Mouse (Mus musculus) intestine, embryonic 14.5 days (tissue): ENCODE data around the gene Lrrc74b. TPM values are rescaled to one million over a fixed set of nuclear protein-coding genes. Genes with fewer than 3 reads are reported as not detected.
"Not testable (repeated sequence)": the region's sequence is repeated elsewhere in the genome, so short reads cannot be mapped to it uniquely, and the experiment has no call there.

ENCODE experiments used
- ATAC-seq: fragments of 200-750 bp; cut with Nextera tagmentation; replicated peaks from 2 replicates; pipeline ENCODE4 v1.8.0; 2017; ENCODE audit warnings: low read depth, moderate number of reproducible peaks, moderate TSS enrichment, moderate library complexity; ENCODE audit not compliant: low FRiP score, low TSS enrichment
- DNase-seq: peaks from one replicate; pipeline ENCODE4 v3.0.0-alpha.2; 2018; ENCODE audit warnings: low spot score
- H3K27ac ChIP-seq: fragments of 300-500 bp; sonication (generic); 2 replicates; pipeline ENCODE4 v1.5.1; 2014; ENCODE audit warnings: low read depth, mild to moderate bottlenecking, control low read depth
- H3K27me3 ChIP-seq: fragments of 300-500 bp; sonication (generic); replicated peaks from 2 replicates; pipeline ENCODE4 v1.6.1; 2014; ENCODE audit warnings: low read length, control low read depth; ENCODE audit not compliant: control insufficient read depth, insufficient read depth
- H3K36me3 ChIP-seq: fragments of 300-500 bp; sonication (generic); 2 replicates; pipeline ENCODE4 v1.6.1; 2014; ENCODE audit warnings: low read length, control low read depth; ENCODE audit not compliant: control insufficient read depth, insufficient read depth
- H3K4me1 ChIP-seq: fragments of 300-500 bp; sonication (generic); replicated peaks from 2 replicates; pipeline ENCODE4 v1.6.1; 2014; ENCODE audit warnings: low read length, control low read depth, mixed read lengths; ENCODE audit not compliant: control insufficient read depth, insufficient read depth
- H3K4me2 ChIP-seq: fragments of 300-500 bp; sonication (generic); 2 replicates; pipeline ENCODE4 v1.6.1; 2014; ENCODE audit warnings: low read length
- H3K4me3 ChIP-seq: fragments of 300-500 bp; sonication (generic); 2 replicates; pipeline ENCODE4 v1.5.1; 2014; ENCODE audit warnings: low read depth, low read length, control low read depth, mixed read lengths
- H3K9ac ChIP-seq: fragments of 300-500 bp; sonication (generic); 2 replicates; pipeline ENCODE4 v1.6.1; 2014; ENCODE audit warnings: mild to moderate bottlenecking, low read length
- H3K9me3 ChIP-seq: fragments of 300-500 bp; sonication (generic); 2 replicates; pipeline ENCODE4 v1.6.1; 2016; ENCODE audit warnings: low read length, control low read depth; ENCODE audit not compliant: control insufficient read depth
- WGBS: fragments of 180-500 bp; shearing (Covaris S2); extraction: QIAGEN DNeasy Blood & Tissue Kit; methylation state at CpG from one replicate; pipeline ENCODE4 v1.1.7; 2014; 5-methylcytosine and 5-hydroxymethylcytosine counted together
- polyA plus RNA-seq: library from polyadenylated mRNA; unstranded; fragments of >200 nt; fragmentation: Nextera tagmentation; extraction: Ambion mirVana; gene quantifications from 2 replicates; pipeline ENCODE4 v1.2.1, GENCODE M21; 2014

Gene Lrrc74b
- polyA plus RNA-seq, 1 experiment from 2014 or later: 0.53 TPM

DNA sequence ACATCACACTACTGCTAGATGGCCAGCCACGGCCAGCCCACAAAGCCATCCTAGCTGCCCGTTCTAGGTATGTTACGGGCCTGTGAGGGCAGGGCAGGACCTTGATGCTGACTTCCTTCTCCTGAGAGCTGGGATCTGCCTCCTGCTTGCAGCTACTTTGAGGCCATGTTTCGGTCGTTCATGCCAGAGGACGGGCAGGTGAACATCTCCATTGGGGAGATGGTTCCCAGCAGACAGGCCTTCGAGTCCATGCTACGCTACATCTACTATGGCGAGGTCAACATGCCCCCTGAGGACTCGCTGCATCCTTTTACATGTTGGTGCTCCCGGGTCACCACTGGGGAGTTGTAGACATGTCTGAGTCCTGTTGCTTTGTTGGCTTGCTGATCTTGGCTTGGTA is 36.9 kb downstream of the Lrrc74b start:
- H3K4me2 ChIP-seq: no peak overlapping the region
- DNase-seq (no peak), ATAC-seq (no peak)
- no peaks in the 10 kb centered on the region for H3K27me3 ChIP-seq
- H3K36me3 ChIP-seq: peaks cover 98% of the 10 kb centered on the region
- no peaks in the 10 kb centered on the region for H3K4me1 ChIP-seq
- H3K9me3 ChIP-seq: no peaks in the 10 kb centered on the region
- H3K9ac ChIP-seq: no peak overlapping the region
- H3K4me3 ChIP-seq: no peak overlapping the region
- WGBS: 92% methylated on average over 11 of the region's 11 CpGs
- no peak overlapping the region for H3K27ac ChIP-seq

- H3K4me3 ChIP-seq: no peak overlapping the region
- WGBS: 77% methylated on average over 2 of the region's 2 CpGs
- H3K27me3 ChIP-seq: no peaks in the 10 kb centered on the region
- H3K27ac ChIP-seq: no peak overlapping the region
- H3K9ac ChIP-seq: no peak overlapping the region
- H3K4me1 ChIP-seq: no peaks in the 10 kb centered on the region
- H3K4me2 ChIP-seq: no peak overlapping the region
- no peak for ATAC-seq
- H3K9me3 ChIP-seq: no peaks in the 10 kb centered on the region
- peaks cover 84% of the 10 kb centered on the region for H3K36me3 ChIP-seq
- DNase-seq: no peak
These were observed 42.1 kb downstream of the Lrrc74b start for GRCm38 (mm10) chr16:17518910-17519309.

DNA sequence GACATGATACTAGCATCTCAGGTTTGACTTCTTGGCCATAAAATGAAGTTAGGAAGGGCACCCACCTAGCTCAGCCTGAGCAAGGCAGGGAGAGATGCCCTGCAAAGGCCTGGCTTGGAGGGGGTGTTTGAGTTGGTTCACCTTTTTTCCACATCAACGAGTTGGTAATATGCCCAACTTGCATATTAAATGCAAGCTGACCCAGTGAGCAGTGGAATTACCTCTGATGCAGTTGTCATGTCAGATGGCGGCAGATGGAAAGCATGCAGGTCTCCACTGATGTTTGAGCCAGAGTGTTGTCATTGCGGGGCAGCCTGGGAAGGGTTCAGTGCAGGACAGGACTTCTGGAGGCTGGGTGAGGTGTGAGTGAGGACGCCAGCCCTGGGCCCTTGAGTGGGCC is 49.6 kb downstream of the Lrrc74b start:
- WGBS: 92% methylated on average over 4 of the region's 4 CpGs
- no peak for DNase-seq
- H3K27me3 ChIP-seq: no peaks in the 10 kb centered on the region
- no peaks in the 10 kb centered on the region for H3K9me3 ChIP-seq
- ATAC-seq: no peak
- H3K9ac ChIP-seq: no peak overlapping the region
- peaks cover 12% of the 10 kb centered on the region for H3K4me1 ChIP-seq
- no peak overlapping the region for H3K4me3 ChIP-seq
- peaks cover 42% of the 10 kb centered on the region for H3K36me3 ChIP-seq
- H3K4me2 ChIP-seq: no peak overlapping the region
- no peak overlapping the region for H3K27ac ChIP-seq

DNA sequence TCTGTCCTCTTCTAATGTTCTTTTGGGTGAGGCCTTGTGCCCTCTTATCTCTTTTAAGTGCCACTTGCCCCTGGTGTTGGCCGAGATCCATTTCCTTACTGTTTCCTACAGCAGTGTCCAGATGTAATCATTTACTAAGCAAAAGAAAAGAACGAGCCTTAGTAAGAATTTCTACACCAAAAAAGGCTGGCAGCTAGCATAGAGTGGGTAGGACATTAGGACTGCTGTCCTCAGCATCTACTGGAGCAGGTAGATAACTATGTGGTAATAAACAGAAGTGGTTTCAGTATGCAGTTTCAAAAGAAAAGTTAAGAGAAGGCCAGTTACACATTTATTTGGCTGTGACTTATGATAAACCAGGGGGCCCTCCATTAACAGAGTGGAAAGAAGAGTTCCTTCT is 50.4 kb downstream of the Lrrc74b start:
- no peak overlapping the region for H3K4me3 ChIP-seq
- H3K4me1 ChIP-seq: peaks cover 12% of the 10 kb centered on the region
- H3K9ac ChIP-seq: no peak overlapping the region
- H3K9me3 ChIP-seq: no peaks in the 10 kb centered on the region
- ATAC-seq (no peak), DNase-seq (no peak)
- H3K27ac ChIP-seq: no peak overlapping the region
- H3K27me3 ChIP-seq: no peaks in the 10 kb centered on the region
- H3K4me2 ChIP-seq: no peak overlapping the region
- peaks cover 35% of the 10 kb centered on the region for H3K36me3 ChIP-seq
- 79% methylated on average over 2 of the region's 2 CpGs for WGBS

DNA sequence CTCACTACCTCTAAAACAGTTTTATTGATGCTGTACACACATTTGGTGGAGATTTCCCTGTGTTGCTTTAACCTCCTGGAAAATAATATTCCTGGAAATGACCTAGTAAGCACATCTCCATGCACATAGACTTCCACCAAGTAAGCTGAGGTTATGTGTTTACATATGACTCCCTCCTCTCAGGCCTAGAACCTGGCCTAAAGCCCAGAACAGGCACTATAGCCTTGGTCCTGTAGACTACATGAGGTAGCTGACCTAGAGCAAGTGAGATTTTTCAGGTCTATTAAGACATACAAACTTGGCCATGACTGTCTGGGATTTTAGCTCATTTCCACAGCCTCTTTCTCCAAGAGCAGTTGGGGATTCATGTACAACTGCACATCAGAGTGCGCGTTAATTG is 50.9 kb downstream of the Lrrc74b start:
- ATAC-seq: no peak
- no peak overlapping the region for H3K27ac ChIP-seq

DNA sequence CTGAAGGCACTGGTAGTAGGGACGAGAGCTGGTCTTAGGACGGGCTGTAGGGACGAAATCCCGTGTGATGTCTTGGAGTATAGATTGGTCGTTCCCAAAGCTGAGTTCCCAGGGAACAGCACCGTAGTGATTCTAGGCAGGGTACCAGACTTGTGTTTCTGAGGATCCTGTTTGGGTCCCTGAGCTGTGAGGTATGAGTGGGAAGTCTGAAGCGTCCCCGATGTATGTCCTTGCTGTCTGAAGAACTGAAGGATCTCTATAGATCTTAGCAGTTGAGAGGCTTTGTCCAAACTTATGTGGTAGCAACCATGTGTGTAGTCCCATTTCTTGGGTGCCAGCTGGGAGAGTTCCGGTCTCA is 51.8 kb downstream of the Lrrc74b start:
- Histone ChIP-seq H3K27ac (peak overlapping the region; percentile 91), H3K9ac (peak overlapping the region; percentile 68), H3K4me2 (peak overlapping the region; percentile 88), H3K4me1 (peaks cover 12% of the 10 kb centered on the region), H3K27me3 (no peaks in the 10 kb centered on the region), H3K9me3 (no peaks in the 10 kb centered on the region), H3K36me3 (peaks cover 31% of the 10 kb centered on the region), H3K4me3 (peak overlapping the region; percentile 69)
- 8% methylated on average over 9 of the region's 9 CpGs for WGBS
- DNase-seq (no peak), ATAC-seq (no peak; the same call in 1 of the 2 replicates)

More for the DNA sequence above, 50.9 kb downstream of the Lrrc74b start:
- Histone ChIP-seq H3K9ac (no peak overlapping the region), H3K4me3 (no peak overlapping the region), H3K27me3 (no peaks in the 10 kb centered on the region), H3K36me3 (peaks cover 31% of the 10 kb centered on the region), H3K4me1 (peaks cover 12% of the 10 kb centered on the region), H3K9me3 (no peaks in the 10 kb centered on the region), H3K4me2 (peak overlapping the region; percentile 88)
- 96% methylated on average over 2 of the region's 2 CpGs for WGBS
- DNase-seq: no peak

GRCm38 (mm10) chr16:17508546-17509239 is 52.4 kb downstream of the Lrrc74b start, which contains the start of gene Lztr1:
TSS of gene Lztr1 (plus strand) at chr16:17508688.
- ATAC-seq: peak; percentile 96
- Histone ChIP-seq H3K4me2 (peak within 1 kb of the TSS; percentile 88), H3K9ac (peak within 1 kb of the TSS; percentile 68), H3K4me3 (peak within 1 kb of the TSS; percentile 69), H3K36me3 (peaks cover 26% of the 10 kb centered on the region), H3K27ac (peak within 1 kb of the TSS; percentile 91), H3K4me1 (peaks cover 12% of the 10 kb centered on the region), H3K9me3 (no peaks in the 10 kb centered on the region), H3K27me3 (no peaks in the 10 kb centered on the region)
- peak; percentile 96 for DNase-seq
- under 1% methylated on average over 50 of the region's 50 CpGs for WGBS

GRCm38 (mm10) chr16:17508031-17508430 is 53.0 kb downstream of the Lrrc74b start:
- peak overlapping the region; percentile 88 for H3K4me2 ChIP-seq
- WGBS: 27% methylated on average over 3 of the region's 3 CpGs
- H3K36me3 ChIP-seq: peaks cover 20% of the 10 kb centered on the region
- peak overlapping the region; percentile 91; the same call in 1 of the 2 replicates for H3K27ac ChIP-seq
- ATAC-seq: 0 out of 2 replicates have a peak, but pooled peaks have one; percentile 0
- H3K27me3 ChIP-seq, DNase-seq, H3K9me3 ChIP-seq: not testable (repeated sequence)
- peak overlapping the region; percentile 68 for H3K9ac ChIP-seq
- H3K4me1 ChIP-seq: peaks cover 12% of the 10 kb centered on the region
- peak overlapping the region; percentile 69 for H3K4me3 ChIP-seq

- H3K36me3 ChIP-seq: peaks cover 10% of the 10 kb centered on the region
- no peaks in the 10 kb centered on the region for H3K27me3 ChIP-seq
- H3K4me3 ChIP-seq: no peak overlapping the region
- peaks cover 12% of the 10 kb centered on the region for H3K4me1 ChIP-seq
- no peak for ATAC-seq
- no peak overlapping the region for H3K27ac ChIP-seq
- no peak for DNase-seq
- no peaks in the 10 kb centered on the region for H3K9me3 ChIP-seq
- 85% methylated on average over 5 of the region's 5 CpGs for WGBS
- no peak overlapping the region for H3K9ac ChIP-seq
- no peak overlapping the region for H3K4me2 ChIP-seq
These were observed 54.0 kb downstream of the Lrrc74b start for GRCm38 (mm10) chr16:17507018-17507552.
